Mouse (Mus musculus) E14TG2a.4 (cell line): ENCODE data around the gene Ap3b2.

Source experiments
- CTCF ChIP-seq: conservative IDR thresholded peaks from 2 replicates; pipeline ENCODE4 v1.5.1; 2014; ENCODE audit warnings: low read length
- POU5F1 ChIP-seq: IDR thresholded peaks from 2 replicates; pipeline ENCODE4 v1.6.1; 2014; ENCODE audit warnings: low read length, borderline replicate concordance

- TF ChIP-seq CTCF (no peak), POU5F1 (no peak)
Observed at GRCm38 (mm10) chr7:81479531-81480090, 14.1 kb downstream of the Ap3b2 start.
